Mouse (Mus musculus): ENCODE results near the gene Gpr1. TPM values are rescaled to one million over a fixed set of nuclear protein-coding genes. Genes with fewer than 3 reads are reported as not detected.

Gpr1 gene
- 0.02 TPM for polyA plus RNA-seq (2012; fragmentation: generic; extraction: Trizol)

DNA sequence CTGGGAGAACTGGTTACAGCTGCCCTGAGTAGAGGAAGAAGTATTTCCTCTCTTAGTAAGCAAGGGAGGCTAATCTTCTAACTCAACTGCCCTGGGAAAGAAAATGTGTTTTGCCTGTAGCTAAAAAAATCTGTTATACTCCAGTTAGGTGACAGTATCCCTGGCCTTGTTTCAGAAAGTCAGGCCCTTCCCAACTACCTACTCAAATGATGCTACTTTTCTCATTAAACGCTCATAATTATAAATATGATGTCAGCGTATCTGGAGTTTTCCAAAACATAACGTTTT lies at the start of gene Gpr1:
TSS of gene Gpr1 (minus strand) at position 273 of the 288 bp plus-strand sequence.
- Histone ChIP-seq H3K4me2 (ENCODE audit: low read depth) (no peak within 1 kb of the TSS), H3K36me3 (ENCODE audit: control insufficient read depth, insufficient read depth) (no peaks in the 10 kb centered on the region), H3K27me3 (ENCODE audit: control insufficient read depth, insufficient read depth, insufficient read length) (no peaks in the 10 kb centered on the region), H3ac (ENCODE audit: control insufficient read depth, insufficient read length) (no peak within 1 kb of the TSS), H3K4me3 (no peak within 1 kb of the TSS), H3K79me2 (ENCODE audit: control insufficient read depth, insufficient read depth) (no peaks in the 10 kb centered on the region)
- TF ChIP-seq E2F4 (IDR thresholded peaks at IDR 0.05; ENCODE audit: insufficient read depth) (no peak), REST (IDR thresholded peaks at IDR 0.05; ENCODE audit: insufficient read depth, insufficient read length) (no peak), USF1 (IDR thresholded peaks at IDR 0.05; ENCODE audit: low read depth) (no peak), POLR2A (IDR thresholded peaks at IDR 0.05; ENCODE audit: insufficient read length, low read depth) (no peak), MAX (IDR thresholded peaks at IDR 0.05; ENCODE audit: low read depth) (no peak), TCF12 (IDR thresholded peaks at IDR 0.05; ENCODE audit: insufficient read depth, poor library complexity, severe bottlenecking) (no peak), POLR2AphosphoS2 (IDR thresholded peaks at IDR 0.05; ENCODE audit: insufficient read length, low read depth) (no peak)

DNA sequence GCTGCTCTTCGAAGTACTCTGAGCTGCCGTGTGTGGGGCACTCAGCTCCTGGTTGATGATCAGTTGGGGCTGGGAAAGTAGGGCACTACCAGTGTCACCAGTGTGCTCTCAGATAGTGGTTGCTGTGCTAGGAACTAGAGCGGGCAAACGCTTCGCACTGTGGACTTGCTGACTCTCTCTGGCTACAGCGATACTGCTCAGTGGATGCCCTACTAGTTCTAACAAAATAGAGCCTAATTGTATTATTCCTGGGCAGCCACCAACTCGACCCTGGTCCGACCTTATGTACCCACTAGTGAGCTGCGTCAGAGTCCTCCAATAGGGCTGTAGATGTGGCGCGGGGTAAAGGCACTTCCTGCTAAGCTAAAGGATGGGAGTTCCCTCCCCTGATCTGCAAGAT lies 49.3 kb upstream of the Gpr1 start:
- H3K4me2 ChIP-seq (ENCODE audit: low read depth), result no peak overlapping the region
- peaks cover 62% of the 10 kb centered on the region for H3K27me3 ChIP-seq (ENCODE audit: control insufficient read depth, insufficient read depth, insufficient read length)
- no peak overlapping the region for H3K4me3 ChIP-seq
- H3K36me3 ChIP-seq (ENCODE audit: control insufficient read depth, insufficient read depth), result no peaks in the 10 kb centered on the region
- no peak overlapping the region for H3ac ChIP-seq (ENCODE audit: control insufficient read depth, insufficient read length)
- H3K79me2 ChIP-seq (ENCODE audit: control insufficient read depth, insufficient read depth), result no peaks in the 10 kb centered on the region
- no peak for TF ChIP-seq TCF3 (IDR thresholded peaks at IDR 0.05; ENCODE audit: insufficient read length, low read depth)
- no peak for TF ChIP-seq POLR2A (IDR thresholded peaks at IDR 0.05; ENCODE audit: insufficient read length, low read depth)
- TF ChIP-seq CEBPB (IDR thresholded peaks at IDR 0.05; ENCODE audit: insufficient read depth, poor library complexity, severe bottlenecking), result no peak
- TF ChIP-seq MAX (IDR thresholded peaks at IDR 0.05; ENCODE audit: low read depth), result no peak
- TF ChIP-seq POLR2AphosphoS2 (IDR thresholded peaks at IDR 0.05; ENCODE audit: insufficient read length, low read depth), result no peak
- no peak for TF ChIP-seq SRF (IDR thresholded peaks at IDR 0.05; ENCODE audit: control insufficient read depth, insufficient read length, low read depth)
- no peak for TF ChIP-seq USF1 (IDR thresholded peaks at IDR 0.05; ENCODE audit: low read depth)
- TF ChIP-seq TCF12 (IDR thresholded peaks at IDR 0.05; ENCODE audit: insufficient read depth, poor library complexity, severe bottlenecking), result no peak
- TF ChIP-seq MYOD1 (IDR thresholded peaks at IDR 0.05; ENCODE audit: control insufficient read depth in 1 of 3, insufficient read length in 2 of 3, low read depth in 2 of 3), result no peak
- TF ChIP-seq REST (IDR thresholded peaks at IDR 0.05; ENCODE audit: insufficient read depth, insufficient read length), result no peak
- no peak for TF ChIP-seq MYOG (IDR thresholded peaks at IDR 0.05; ENCODE audit: control insufficient read depth in 1 of 3, insufficient read depth in 1 of 3, insufficient read length in 2 of 3, low read depth in 2 of 3)
- TF ChIP-seq E2F4 (IDR thresholded peaks at IDR 0.05; ENCODE audit: insufficient read depth), result no peak

DNA sequence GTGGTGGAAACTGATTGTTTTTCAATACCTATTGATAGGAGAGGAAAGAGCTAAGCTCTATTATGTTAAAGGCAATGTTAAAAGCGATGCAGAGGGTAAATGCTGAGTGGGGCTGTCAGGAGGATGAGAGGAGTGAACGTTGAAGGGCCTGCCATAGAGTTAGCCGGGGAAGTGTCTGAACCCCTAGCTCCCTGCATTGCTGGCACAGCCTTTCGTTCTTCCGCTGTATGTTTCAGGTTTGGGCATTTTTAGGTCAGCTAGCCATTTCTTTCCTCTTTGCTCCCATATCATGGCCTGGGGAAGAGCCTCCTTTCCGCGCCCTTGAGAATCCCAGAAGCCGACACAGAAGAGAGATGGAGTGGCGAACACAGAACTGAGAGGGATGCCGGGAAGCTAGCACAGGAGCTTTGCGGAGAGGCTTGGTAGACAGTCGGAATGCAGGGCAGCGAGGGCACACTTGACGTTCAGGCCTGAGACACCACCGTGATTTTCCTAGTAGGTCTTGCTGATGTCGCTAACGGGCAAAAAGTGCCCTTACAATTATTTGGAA lies 46.8 kb upstream of the Gpr1 start:
- Histone ChIP-seq H3ac (ENCODE audit: control insufficient read depth, insufficient read length) (no peak overlapping the region), H3K36me3 (ENCODE audit: control insufficient read depth, insufficient read depth) (no peaks in the 10 kb centered on the region), H3K79me2 (ENCODE audit: control insufficient read depth, insufficient read depth) (no peaks in the 10 kb centered on the region), H3K4me2 (ENCODE audit: low read depth) (no peak overlapping the region), H3K27me3 (ENCODE audit: control insufficient read depth, insufficient read depth, insufficient read length) (peaks cover 58% of the 10 kb centered on the region), H3K4me3 (no peak overlapping the region)
- TF ChIP-seq USF1 (IDR thresholded peaks at IDR 0.05; ENCODE audit: low read depth), result no peak
- TF ChIP-seq E2F4 (IDR thresholded peaks at IDR 0.05; ENCODE audit: insufficient read depth), result no peak
- TF ChIP-seq MAX (IDR thresholded peaks at IDR 0.05; ENCODE audit: low read depth), result no peak
- TF ChIP-seq TCF12 (IDR thresholded peaks at IDR 0.05; ENCODE audit: insufficient read depth, poor library complexity, severe bottlenecking), result no peak
- no peak for TF ChIP-seq POLR2AphosphoS2 (IDR thresholded peaks at IDR 0.05; ENCODE audit: insufficient read length, low read depth)
- TF ChIP-seq MYOG (IDR thresholded peaks at IDR 0.05; ENCODE audit: control insufficient read depth in 1 of 3, insufficient read depth in 1 of 3, insufficient read length in 2 of 3, low read depth in 2 of 3), result no peak
- no peak for TF ChIP-seq REST (IDR thresholded peaks at IDR 0.05; ENCODE audit: insufficient read depth, insufficient read length)
- no peak for TF ChIP-seq SRF (IDR thresholded peaks at IDR 0.05; ENCODE audit: control insufficient read depth, insufficient read length, low read depth)
- TF ChIP-seq POLR2A (IDR thresholded peaks at IDR 0.05; ENCODE audit: insufficient read length, low read depth), result no peak
- no peak for TF ChIP-seq CEBPB (IDR thresholded peaks at IDR 0.05; ENCODE audit: insufficient read depth, poor library complexity, severe bottlenecking)
- no peak for TF ChIP-seq TCF3 (IDR thresholded peaks at IDR 0.05; ENCODE audit: insufficient read length, low read depth)
- TF ChIP-seq MYOD1 (IDR thresholded peaks at IDR 0.05; ENCODE audit: control insufficient read depth in 1 of 3, insufficient read length in 2 of 3, low read depth in 2 of 3), result no peak

DNA sequence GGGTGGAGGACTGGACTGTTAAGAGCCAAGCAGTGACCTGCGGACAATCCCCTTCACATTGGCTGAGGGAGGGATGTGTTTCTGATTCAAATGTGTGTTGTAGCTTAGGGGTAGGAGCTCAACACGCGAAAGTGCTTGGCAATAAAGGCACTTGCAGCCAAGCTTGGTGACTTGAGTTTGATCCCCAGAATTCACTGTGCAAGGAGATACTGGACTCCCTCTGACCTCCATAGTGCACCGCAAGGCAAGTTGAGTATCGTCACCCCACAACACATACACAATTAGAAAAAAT lies 46.3 kb upstream of the Gpr1 start:
- Histone ChIP-seq H3K4me2 (ENCODE audit: low read depth) (no peak overlapping the region), H3K4me3 (no peak overlapping the region), H3K79me2 (ENCODE audit: control insufficient read depth, insufficient read depth) (no peaks in the 10 kb centered on the region), H3ac (ENCODE audit: control insufficient read depth, insufficient read length) (no peak overlapping the region), H3K27me3 (ENCODE audit: control insufficient read depth, insufficient read depth, insufficient read length) (peaks cover 58% of the 10 kb centered on the region), H3K36me3 (ENCODE audit: control insufficient read depth, insufficient read depth) (no peaks in the 10 kb centered on the region)
- TF ChIP-seq CEBPB (IDR thresholded peaks at IDR 0.05; ENCODE audit: insufficient read depth, poor library complexity, severe bottlenecking) (no peak), MYOD1 (IDR thresholded peaks at IDR 0.05; ENCODE audit: control insufficient read depth in 1 of 3, insufficient read length in 2 of 3, low read depth in 2 of 3) (no peak), TCF12 (IDR thresholded peaks at IDR 0.05; ENCODE audit: insufficient read depth, poor library complexity, severe bottlenecking) (no peak), MAX (IDR thresholded peaks at IDR 0.05; ENCODE audit: low read depth) (no peak), USF1 (IDR thresholded peaks at IDR 0.05; ENCODE audit: low read depth) (no peak), POLR2A (IDR thresholded peaks at IDR 0.05; ENCODE audit: insufficient read length, low read depth) (no peak), REST (IDR thresholded peaks at IDR 0.05; ENCODE audit: insufficient read depth, insufficient read length) (no peak), POLR2AphosphoS2 (IDR thresholded peaks at IDR 0.05; ENCODE audit: insufficient read length, low read depth) (no peak), MYOG (IDR thresholded peaks at IDR 0.05; ENCODE audit: control insufficient read depth in 1 of 3, insufficient read depth in 1 of 3, insufficient read length in 2 of 3, low read depth in 2 of 3) (no peak), E2F4 (IDR thresholded peaks at IDR 0.05; ENCODE audit: insufficient read depth) (no peak), SRF (IDR thresholded peaks at IDR 0.05; ENCODE audit: control insufficient read depth, insufficient read length, low read depth) (no peak), TCF3 (IDR thresholded peaks at IDR 0.05; ENCODE audit: insufficient read length, low read depth) (no peak)
